Mouse (Mus musculus) MEL-GATA-1-ER (cell line): ENCODE data around the gene Filip1.

Experiments used
- DNase-seq: peaks from one replicate; pipeline ENCODE4 v3.0.0-alpha.2; 2012; ENCODE audit warnings: low read depth; ENCODE audit errors: extremely low read depth

The Filip1 gene

GRCm38 (mm10) chr9:79914276-79914675 is 98.4 kb downstream of the Filip1 start:
- no peak for DNase-seq

- DNase-seq: no peak
These were observed 99.7 kb downstream of the Filip1 start for GRCm38 (mm10) chr9:79912971-79913370.

- no peak for DNase-seq
These were observed 102.5 kb downstream of the Filip1 start for GRCm38 (mm10) chr9:79910166-79910565.

GRCm38 (mm10) chr9:79898815-79899214 is 113.8 kb downstream of the Filip1 start:
- no peak for DNase-seq

GRCm38 (mm10) chr9:79894665-79895064 is 118.0 kb downstream of the Filip1 start:
- DNase-seq: no peak

- peak; percentile 9 for DNase-seq
These were observed 118.6 kb downstream of the Filip1 start for GRCm38 (mm10) chr9:79893841-79894612.

GRCm38 (mm10) chr9:79892183-79892582 is 120.5 kb downstream of the Filip1 start:
- no peak for DNase-seq

GRCm38 (mm10) chr9:79890488-79890887 is 122.2 kb downstream of the Filip1 start:
- no peak for DNase-seq

GRCm38 (mm10) chr9:79889132-79889531 is 123.5 kb downstream of the Filip1 start:
- no peak for DNase-seq

- DNase-seq: no peak
These were observed 127.1 kb downstream of the Filip1 start for GRCm38 (mm10) chr9:79885244-79886210.

GRCm38 (mm10) chr9:79883139-79883538 is 129.5 kb downstream of the Filip1 start:
- no peak for DNase-seq

- DNase-seq: no peak
These were observed 132.6 kb downstream of the Filip1 start for GRCm38 (mm10) chr9:79880031-79880430.

GRCm38 (mm10) chr9:79875522-79876131 is 137.0 kb downstream of the Filip1 start:
- DNase-seq: no peak

GRCm38 (mm10) chr9:79872598-79872997 is 140.1 kb downstream of the Filip1 start:
- DNase-seq: no peak

- DNase-seq: no peak
These were observed 143.1 kb downstream of the Filip1 start for GRCm38 (mm10) chr9:79869512-79869911.

GRCm38 (mm10) chr9:79865998-79866397 is 146.7 kb downstream of the Filip1 start:
- no peak for DNase-seq

GRCm38 (mm10) chr9:79862544-79862943 is 150.1 kb downstream of the Filip1 start:
- no peak for DNase-seq

GRCm38 (mm10) chr9:79847099-79847498 is 165.6 kb downstream of the Filip1 start:
- peak; percentile 9 for DNase-seq

- no peak for DNase-seq
These were observed 170.0 kb downstream of the Filip1 start for GRCm38 (mm10) chr9:79842615-79843014.

GRCm38 (mm10) chr9:79842028-79842427 is 170.6 kb downstream of the Filip1 start:
- DNase-seq: no peak

- DNase-seq: no peak
These were observed 181.4 kb downstream of the Filip1 start for GRCm38 (mm10) chr9:79831294-79831693.

- no peak for DNase-seq
These were observed 181.8 kb downstream of the Filip1 start for GRCm38 (mm10) chr9:79830874-79831273.
